Mouse (Mus musculus) cortical plate, adult 2 months (tissue): Measurements from ENCODE around the gene Med25. TPM values are rescaled to one million over a fixed set of nuclear protein-coding genes. Genes with fewer than 3 reads are reported as not detected.
A peak's percentile ranks its signal among the peaks of the same experiment; 100 is the strongest.

Experiments
- H3K27ac ChIP-seq: fragments of 200-500 bp; 2 replicates; pipeline ENCODE4 v1.5.1; 2012; ENCODE audit warnings: low read length, control low read depth, inconsistent platforms; ENCODE audit not compliant: insufficient read depth
- H3K4me1 ChIP-seq: fragments of 200-500 bp; 2 replicates; pipeline ENCODE4 v1.6.1; 2011; ENCODE audit warnings: low read length; ENCODE audit not compliant: control insufficient read depth, insufficient read depth
- H3K4me3 ChIP-seq: fragments of 200-500 bp; 2 replicates; pipeline ENCODE4 v1.5.1; 2011; ENCODE audit warnings: mild to moderate bottlenecking, low read length, control low read depth; ENCODE audit not compliant: insufficient read depth
- CTCF ChIP-seq: fragments of 200-500 bp; IDR thresholded peaks from 2 replicates; pipeline ENCODE4 v1.5.1; 2011; ENCODE audit warnings: mild to moderate bottlenecking, control low read depth, low read length; ENCODE audit not compliant: insufficient read depth; ENCODE audit errors: extremely low read depth
- POLR2A ChIP-seq: fragments of 200-500 bp; IDR thresholded peaks from 2 replicates; pipeline ENCODE4 v1.6.1; 2011; ENCODE audit warnings: mild to moderate bottlenecking, low read length, control low read depth; ENCODE audit not compliant: insufficient read depth; ENCODE audit errors: extremely low read depth
- polyA plus RNA-seq: library from polyadenylated mRNA; depleted of rRNA; stranded (reverse); fragments of >200 nt; gene quantifications from 2 replicates; pipeline ENCODE4 v1.2.3, GENCODE M21; 2012

Gene Med25
- polyA plus RNA-seq, 1 experiment: 121 TPM

GRCm38 (mm10) chr7:44845006-44845405 lies 47.5 kb downstream of the Med25 start:
- no peak overlapping the region for H3K27ac ChIP-seq
- TF ChIP-seq POLR2A (no peak), CTCF (no peak)

GRCm38 (mm10) chr7:44841825-44842463 lies 50.6 kb downstream of the Med25 start:
- no peak overlapping the region for H3K4me3 ChIP-seq
- no peaks in the 10 kb centered on the region for H3K4me1 ChIP-seq
- TF ChIP-seq POLR2A (no peak), CTCF (no peak)
- no peak overlapping the region for H3K27ac ChIP-seq

More at GRCm38 (mm10) chr7:44845006-44845405, 47.5 kb downstream of the Med25 start:
- H3K4me3 ChIP-seq: no peak overlapping the region
- H3K4me1 ChIP-seq: peaks cover 3% of the 10 kb centered on the region

- TF ChIP-seq POLR2A: no peak
- no peak for TF ChIP-seq CTCF
- Histone ChIP-seq H3K4me1 (no peaks in the 10 kb centered on the region), H3K27ac (no peak overlapping the region), H3K4me3 (no peak overlapping the region)
These were observed 52.1 kb downstream of the Med25 start for GRCm38 (mm10) chr7:44840426-44840825.

- Histone ChIP-seq H3K4me3 (no peak overlapping the region), H3K4me1 (no peaks in the 10 kb centered on the region), H3K27ac (no peak overlapping the region)
- TF ChIP-seq CTCF (no peak), POLR2A (peak; percentile 40; the same call in 1 of the 2 replicates)
These were observed 52.9 kb downstream of the Med25 start for GRCm38 (mm10) chr7:44839491-44840191.

- no peak overlapping the region for H3K4me3 ChIP-seq
- H3K4me1 ChIP-seq: no peaks in the 10 kb centered on the region
- no peak for TF ChIP-seq CTCF
- H3K27ac ChIP-seq: no peak overlapping the region
These were observed 53.4 kb downstream of the Med25 start for GRCm38 (mm10) chr7:44839171-44839490.

- TF ChIP-seq POLR2A: no peak
- no peak for TF ChIP-seq CTCF
These were observed 54.4 kb downstream of the Med25 start for GRCm38 (mm10) chr7:44838073-44838472.

GRCm38 (mm10) chr7:44836423-44837053 lies 56.0 kb downstream of the Med25 start:
- TF ChIP-seq POLR2A: no peak
- no peak for TF ChIP-seq CTCF
- Histone ChIP-seq H3K27ac (no peak overlapping the region), H3K4me1 (no peaks in the 10 kb centered on the region), H3K4me3 (no peak overlapping the region)

More at GRCm38 (mm10) chr7:44838073-44838472, 54.4 kb downstream of the Med25 start:
- H3K4me1 ChIP-seq: no peaks in the 10 kb centered on the region
- H3K4me3 ChIP-seq: no peak overlapping the region
- no peak overlapping the region for H3K27ac ChIP-seq

- Histone ChIP-seq H3K27ac (no peak overlapping the region), H3K4me1 (no peaks in the 10 kb centered on the region), H3K4me3 (no peak overlapping the region)
- TF ChIP-seq POLR2A: no peak
- TF ChIP-seq CTCF: no peak
These were observed 56.5 kb downstream of the Med25 start for GRCm38 (mm10) chr7:44836016-44836404.

- Histone ChIP-seq H3K27ac (no peak overlapping the region), H3K4me1 (no peaks in the 10 kb centered on the region), H3K4me3 (no peak overlapping the region)
- TF ChIP-seq CTCF: no peak
- TF ChIP-seq POLR2A: no peak
These were observed 57.0 kb downstream of the Med25 start for GRCm38 (mm10) chr7:44835373-44836015.
